Mouse (Mus musculus) gastrocnemius, adult 18-20 months (tissue): ENCODE data around the gene Rgs3. TPM values are rescaled to one million over a fixed set of nuclear protein-coding genes. Genes with fewer than 3 reads are reported as not detected.
"Not testable (repeated sequence)": the region's sequence is repeated elsewhere in the genome, so short reads cannot be mapped to it uniquely, and the experiment has no call there.

Experiments used
- DNase-seq: peaks from one replicate; pipeline ENCODE4 v3.0.0; 2021; ENCODE audit warnings: low spot score
- total RNA-seq, 2 experiments: library from RNA; stranded (reverse); gene quantifications; 2 replicates each; pipeline ENCODE4 v1.2.3; 2021

The Rgs3 gene
- total RNA-seq, 2 experiments from 2014 or later: 7.4 to 9.3 TPM

- no peak for DNase-seq
Measured at GRCm38 (mm10) chr4:62544801-62545200, 14.8 kb upstream of the Rgs3 start.

- DNase-seq: no peak
Measured at GRCm38 (mm10) chr4:62551966-62552365, 7.7 kb upstream of the Rgs3 start.

GRCm38 (mm10) chr4:62557436-62557835 lies 2.2 kb upstream of the Rgs3 start:
- no peak for DNase-seq

GRCm38 (mm10) chr4:62560963-62561629 lies 1.4 kb downstream of the Rgs3 start:
- DNase-seq: peak; percentile 81

GRCm38 (mm10) chr4:62561630-62562001 lies 2.0 kb downstream of the Rgs3 start:
- no peak for DNase-seq

GRCm38 (mm10) chr4:62562006-62562405 lies 2.4 kb downstream of the Rgs3 start:
- DNase-seq: no peak

- no peak for DNase-seq
Measured at GRCm38 (mm10) chr4:62566530-62566929, 6.9 kb downstream of the Rgs3 start.

GRCm38 (mm10) chr4:62567696-62568095 lies 8.0 kb downstream of the Rgs3 start:
- DNase-seq: no peak

GRCm38 (mm10) chr4:62568359-62568758 lies 8.7 kb downstream of the Rgs3 start:
- no peak for DNase-seq

GRCm38 (mm10) chr4:62569603-62570002 lies 10.0 kb downstream of the Rgs3 start:
- no peak for DNase-seq

GRCm38 (mm10) chr4:62570029-62570428 lies 10.4 kb downstream of the Rgs3 start:
- no peak for DNase-seq

- no peak for DNase-seq
Measured at GRCm38 (mm10) chr4:62582365-62583264, 23.0 kb downstream of the Rgs3 start.

- DNase-seq: peak; percentile 36
Measured at GRCm38 (mm10) chr4:62583265-62584092, 23.8 kb downstream of the Rgs3 start.

- no peak for DNase-seq
Measured at GRCm38 (mm10) chr4:62587067-62587466, 27.4 kb downstream of the Rgs3 start.

- DNase-seq: no peak
Measured at GRCm38 (mm10) chr4:62590878-62591277, 31.2 kb downstream of the Rgs3 start.

GRCm38 (mm10) chr4:62591326-62591725 lies 31.7 kb downstream of the Rgs3 start:
- DNase-seq: no peak

GRCm38 (mm10) chr4:62593546-62594240 lies 34.0 kb downstream of the Rgs3 start:
- not testable (repeated sequence) for DNase-seq

- no peak for DNase-seq
Measured at GRCm38 (mm10) chr4:62594442-62594841, 34.8 kb downstream of the Rgs3 start.

GRCm38 (mm10) chr4:62596051-62596450 lies 36.4 kb downstream of the Rgs3 start:
- no peak for DNase-seq

GRCm38 (mm10) chr4:62600549-62600948 lies 40.9 kb downstream of the Rgs3 start:
- no peak for DNase-seq

- no peak for DNase-seq
Measured at GRCm38 (mm10) chr4:62603607-62604006, 44.0 kb downstream of the Rgs3 start.
